Mouse (Mus musculus): ENCODE results near the gene Bbc3. TPM values are rescaled to one million over a fixed set of nuclear protein-coding genes. Genes with fewer than 3 reads are reported as not detected.
"Not testable (repeated sequence)": the region's sequence is repeated elsewhere in the genome, so short reads cannot be mapped to it uniquely, and the experiment has no call there.

The Bbc3 gene
- total and polyA plus RNA-seq, 3 experiments: 23.2 to 61.7 (median 23.3) TPM

DNA sequence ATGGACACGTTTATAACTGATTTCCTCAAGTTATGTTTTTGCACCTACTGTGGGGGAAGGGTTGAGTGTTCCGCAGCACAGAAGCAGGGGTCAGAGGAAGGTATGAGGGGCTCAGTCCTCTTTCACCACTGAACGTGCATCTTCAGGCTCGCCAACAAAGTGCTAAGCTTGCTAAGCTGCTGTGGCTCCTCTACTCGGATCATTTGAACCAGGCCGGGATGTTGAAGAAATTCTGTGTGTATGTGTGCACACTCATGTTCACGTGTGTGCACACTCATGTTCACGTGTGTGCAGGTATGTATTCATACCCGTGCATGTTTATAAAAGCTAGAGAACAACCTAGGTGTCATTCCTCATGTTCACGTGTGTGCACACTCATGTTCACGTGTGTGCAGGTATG, 42.3 kb upstream of the Bbc3 start:
- Histone ChIP-seq H3K4me3 (replicated peaks in 1 of 3; ENCODE audit: low read depth in 2 of 3, low read length in 2 of 3, poor library complexity in 1 of 3) (no peak overlapping the region), H3K9ac (ENCODE audit: insufficient read depth, low read depth) (no peak overlapping the region), H3K4me1 (ENCODE audit: control insufficient read depth in 1 of 2, insufficient read depth in 2 of 2) (peaks cover 4 to 9% of the 10 kb centered on the region in 2 experiments; a peak in 3 of 4 replicates), H3K79me2 (replicated peaks; ENCODE audit: control insufficient read depth, extremely low read depth, insufficient read depth, poor library complexity, severe bottlenecking) (no peaks in the 10 kb centered on the region), H3K27ac (ENCODE audit: insufficient read depth, low read depth) (no peak overlapping the region), H3K36me3 (replicated peaks in 1 of 2; ENCODE audit: control insufficient read depth in 1 of 2, insufficient read depth in 1 of 2, low read length in 1 of 2) (peaks cover 0 to 2% of the 10 kb centered on the region in 2 experiments), H3K4me2 (ENCODE audit: insufficient read depth, low read depth, poor library complexity, severe bottlenecking) (no peak overlapping the region), H3K27me3 (replicated peaks) (no peaks in the 10 kb centered on the region), H3K9me3 (replicated peaks; ENCODE audit: low read length) (no peaks in the 10 kb centered on the region)
- DNase-seq (ENCODE audit: extremely low read depth): no peak
- TF ChIP-seq ZMIZ1 (IDR thresholded peaks at IDR 0.05; ENCODE audit: low read depth, low read length) (no peak), NRF1 (IDR thresholded peaks at IDR 0.05; ENCODE audit: low read depth, low read length) (no peak), EP300 (IDR thresholded peaks at IDR 0.05; ENCODE audit: low read length) (no peak), SIN3A (IDR thresholded peaks at IDR 0.05; ENCODE audit: low read length) (no peak), ELF1 (IDR thresholded peaks at IDR 0.05; ENCODE audit: low read depth, low read length) (no peak), USF2 (conservative IDR thresholded peaks at IDR 0.05; ENCODE audit: low read depth, low read length) (no peak), GABPA (IDR thresholded peaks at IDR 0.05; ENCODE audit: insufficient replicate concordance, low read depth, low read length) (no peak), MYC (IDR thresholded peaks at IDR 0.05; ENCODE audit: low read depth, low read length) (no peak), KAT2A (IDR thresholded peaks at IDR 0.05; ENCODE audit: insufficient replicate concordance, low read length) (no peak), CHD2 (IDR thresholded peaks at IDR 0.05; ENCODE audit: low read length) (no peak), TBP (conservative IDR thresholded peaks at IDR 0.05; ENCODE audit: low read depth, low read length) (no peak), ZC3H11A (IDR thresholded peaks at IDR 0.05; ENCODE audit: low read depth, low read length) (no peak), BHLHE40 (IDR thresholded peaks at IDR 0.05; ENCODE audit: low read depth, low read length) (no peak), JUND (conservative IDR thresholded peaks at IDR 0.05; ENCODE audit: low read depth, low read length) (no peak), HCFC1 (IDR thresholded peaks at IDR 0.05; ENCODE audit: low read depth, low read length) (no peak)
- in situ Hi-C loops (cut with MboI; ENCODE audit: low pct_ligation_motif_present, low pct_unique_long_range_greater_than_20kb, low sequenced_read_pairs): loop anchor here (25.0 kb wide), 1 partner anchor 204 kb away; the partner anchor contains the start of gene Zfp541
- dilution Hi-C loops (cut with MboI; ENCODE audit: extremely low pct_ligation_motif_present, extremely low pct_unique_long_range_greater_than_20kb, low sequenced_read_pairs): no loop called here

DNA sequence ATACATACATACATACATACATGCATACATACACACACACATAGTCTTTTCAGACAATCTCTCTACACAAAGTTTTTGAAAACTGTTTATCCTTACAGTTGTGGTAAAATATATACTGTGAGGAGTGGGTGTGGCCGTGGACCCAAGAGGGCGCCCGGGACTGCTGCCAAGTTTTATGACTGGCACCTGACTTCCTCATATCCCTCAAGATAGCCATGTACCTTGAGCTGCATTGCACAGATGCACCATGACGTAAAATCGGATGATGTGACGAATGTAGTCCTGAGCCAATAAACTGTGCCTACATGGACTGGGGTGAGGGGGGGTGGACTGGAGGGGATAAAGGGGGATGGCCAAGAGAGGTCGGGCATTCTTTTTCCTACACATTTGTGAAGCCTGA, 41.6 kb upstream of the Bbc3 start:
- H3K36me3 ChIP-seq (replicated peaks in 1 of 2; ENCODE audit: control insufficient read depth in 1 of 2, insufficient read depth in 1 of 2, low read length in 1 of 2); DNase-seq (ENCODE audit: extremely low read depth): not testable (repeated sequence)
- in situ Hi-C loops (cut with MboI; ENCODE audit: low pct_ligation_motif_present, low pct_unique_long_range_greater_than_20kb, low sequenced_read_pairs): loop anchor here (25.0 kb wide), 1 partner anchor 204 kb away; the partner anchor contains the start of gene Zfp541

More for the DNA sequence above, 41.6 kb upstream of the Bbc3 start:
- H3K4me3 ChIP-seq (replicated peaks in 1 of 3; ENCODE audit: low read depth in 2 of 3, low read length in 2 of 3, poor library complexity in 1 of 3); H3K9ac ChIP-seq (ENCODE audit: insufficient read depth, low read depth); H3K27me3 ChIP-seq (replicated peaks); H3K4me2 ChIP-seq (ENCODE audit: insufficient read depth, low read depth, poor library complexity, severe bottlenecking); H3K9me3 ChIP-seq (replicated peaks; ENCODE audit: low read length); H3K27ac ChIP-seq (ENCODE audit: insufficient read depth, low read depth); H3K79me2 ChIP-seq (replicated peaks; ENCODE audit: control insufficient read depth, extremely low read depth, insufficient read depth, poor library complexity, severe bottlenecking); dilution Hi-C loops (cut with MboI; ENCODE audit: extremely low pct_ligation_motif_present, extremely low pct_unique_long_range_greater_than_20kb, low sequenced_read_pairs): not testable (repeated sequence)
- H3K4me1 ChIP-seq (ENCODE audit: control insufficient read depth in 1 of 2, insufficient read depth in 2 of 2): peaks cover 6 to 12% of the 10 kb centered on the region in 2 experiments; a peak in 3 of 4 replicates

Data from CH12.LX (cell line).